Mouse (Mus musculus) MN1 (cell line): ENCODE measurements around the gene Gpsm2.
A peak's percentile ranks its signal among the peaks of the same experiment; 100 is the strongest.
"Not testable (repeated sequence)": the region's sequence is repeated elsewhere in the genome, so short reads cannot be mapped to it uniquely, and the experiment has no call there.

Experiments used
- DNase-seq: peaks from one replicate; pipeline ENCODE4 v3.0.0-alpha.2; 2016; ENCODE audit warnings: low spot score

Gene Gpsm2

DNA sequence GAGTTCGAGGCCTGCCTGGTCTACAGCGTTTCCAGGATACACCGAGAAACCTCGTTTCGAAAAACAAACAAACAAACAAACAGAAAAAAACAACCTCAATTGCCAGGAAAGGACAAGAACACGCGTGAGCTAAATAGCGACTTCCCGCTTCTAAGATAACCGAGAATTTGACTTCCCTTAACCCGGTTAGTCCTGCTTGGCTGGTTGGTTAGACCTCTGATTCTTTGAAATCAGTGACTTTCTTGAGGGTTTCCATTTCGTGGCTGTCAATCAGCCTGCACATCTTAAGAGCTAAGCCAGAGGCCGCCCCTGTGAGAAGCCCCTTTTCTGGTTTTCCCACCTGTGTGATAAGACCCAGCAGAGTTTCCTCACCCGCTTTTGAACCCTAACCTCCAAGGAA lies 67.5 kb downstream of the Gpsm2 start:
- DNase-seq, result peak; percentile 14

DNA sequence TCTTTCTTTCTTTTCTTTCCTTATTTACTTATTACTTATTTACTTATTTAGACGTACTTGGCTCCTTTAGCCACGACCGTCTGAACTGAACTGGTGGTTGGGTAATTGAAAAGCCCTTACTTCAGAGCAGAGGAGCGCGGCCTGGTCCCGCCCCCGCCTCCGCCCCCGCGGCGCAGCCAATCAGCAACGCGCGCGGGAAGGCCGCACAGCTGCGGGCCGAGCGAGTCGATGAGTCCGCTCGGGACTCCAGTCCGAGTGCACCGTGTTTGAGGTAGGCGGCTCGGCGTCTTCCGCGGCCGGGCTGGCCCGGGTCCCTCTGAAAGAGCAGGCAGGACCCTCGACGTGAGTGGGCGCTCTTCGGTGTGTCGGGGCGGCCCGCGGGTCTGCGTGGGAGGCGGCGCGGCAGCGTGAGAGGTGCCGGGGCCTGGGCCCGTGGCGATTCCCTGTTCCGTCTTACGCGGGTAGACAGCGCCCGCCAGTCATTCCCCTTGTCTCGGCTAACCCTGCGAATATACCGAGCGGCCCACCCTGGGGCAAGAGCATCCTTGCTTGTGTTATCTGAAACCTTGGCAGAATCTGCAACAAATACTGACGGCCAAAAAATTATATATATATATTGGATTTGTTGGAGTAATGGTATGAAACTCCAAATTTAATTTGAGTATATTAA lies 68.3 kb downstream of the Gpsm2 start, which contains the start of gene Clcc1:
TSS of gene Clcc1 (plus strand) at position 204 of the 670 bp plus-strand sequence.
- DNase-seq, result peak; percentile 93

DNA sequence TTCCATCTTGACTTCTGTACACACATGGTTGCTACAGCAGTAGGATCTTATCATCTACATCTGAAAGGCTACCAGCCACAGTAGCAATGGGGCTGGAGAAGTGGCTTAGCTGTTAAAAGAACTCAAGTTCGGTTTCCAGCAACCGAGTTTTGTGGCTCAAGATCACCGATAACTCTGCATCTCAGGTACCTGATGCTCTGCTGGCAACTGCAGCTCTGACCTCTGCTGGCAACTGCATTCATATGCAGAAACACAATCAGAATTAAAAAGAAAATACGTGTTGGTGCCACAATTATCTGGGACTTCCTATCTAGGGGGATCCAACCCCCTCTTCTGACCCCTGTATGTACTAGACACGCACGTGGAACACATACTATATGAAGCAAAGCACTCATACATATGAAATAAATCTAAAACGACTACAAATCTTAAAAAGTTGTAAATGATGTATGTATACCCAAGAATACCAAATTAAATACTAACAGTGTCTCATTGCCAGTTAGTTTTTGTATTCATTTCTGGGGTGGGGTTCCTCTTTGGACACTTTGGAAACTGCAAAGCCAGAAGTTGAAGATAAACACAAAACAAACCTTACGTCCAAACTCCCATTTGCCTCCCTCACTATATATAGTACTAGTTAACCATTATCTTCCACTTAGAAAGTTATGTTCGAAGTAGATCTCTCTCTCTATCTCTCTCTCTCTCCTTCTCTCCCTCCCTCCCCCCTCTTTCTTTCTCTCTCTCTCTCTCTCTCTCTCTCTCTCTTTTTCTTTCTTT lies 69.1 kb downstream of the Gpsm2 start:
- DNase-seq, result peak; percentile 13

DNA sequence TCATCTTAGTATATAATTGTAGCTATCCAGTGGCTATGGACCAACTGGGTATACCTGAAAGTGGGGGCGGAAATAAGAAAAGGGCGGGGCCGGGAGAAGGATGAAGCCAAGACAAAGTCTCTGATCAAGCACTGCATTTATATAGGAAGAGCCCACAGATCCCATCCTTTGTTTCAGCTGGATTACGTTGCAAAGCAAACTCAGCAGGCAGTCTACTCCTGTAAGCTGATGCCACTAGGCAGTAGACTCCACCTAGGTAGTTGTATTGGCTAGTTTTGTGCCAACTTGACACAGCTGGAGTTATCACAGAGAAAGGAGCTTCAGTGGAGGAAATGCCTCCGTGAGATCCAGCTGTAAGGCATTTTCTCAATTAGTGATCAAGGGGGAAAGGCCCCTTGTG lies 74.4 kb downstream of the Gpsm2 start:
- not testable (repeated sequence) for DNase-seq

DNA sequence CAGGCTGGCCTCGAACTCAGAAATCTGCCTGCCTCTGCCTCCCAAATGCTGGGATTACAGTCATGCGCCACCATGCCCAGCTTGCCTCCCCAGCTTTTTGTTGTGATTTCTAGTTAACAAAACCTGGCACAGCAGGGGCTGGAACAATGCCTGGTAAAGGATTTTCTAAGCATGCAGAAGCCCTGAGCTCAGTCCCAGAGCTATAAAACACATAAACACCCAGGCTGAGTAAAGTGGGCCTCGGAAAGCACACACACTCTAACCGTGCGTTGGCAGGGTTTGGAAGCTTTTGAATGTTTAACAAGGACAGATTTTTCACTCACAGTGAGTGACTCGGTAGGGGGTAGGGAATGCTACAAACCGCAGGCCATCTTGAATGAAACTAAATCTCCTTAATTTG lies 76.1 kb downstream of the Gpsm2 start:
- DNase-seq, result no peak

DNA sequence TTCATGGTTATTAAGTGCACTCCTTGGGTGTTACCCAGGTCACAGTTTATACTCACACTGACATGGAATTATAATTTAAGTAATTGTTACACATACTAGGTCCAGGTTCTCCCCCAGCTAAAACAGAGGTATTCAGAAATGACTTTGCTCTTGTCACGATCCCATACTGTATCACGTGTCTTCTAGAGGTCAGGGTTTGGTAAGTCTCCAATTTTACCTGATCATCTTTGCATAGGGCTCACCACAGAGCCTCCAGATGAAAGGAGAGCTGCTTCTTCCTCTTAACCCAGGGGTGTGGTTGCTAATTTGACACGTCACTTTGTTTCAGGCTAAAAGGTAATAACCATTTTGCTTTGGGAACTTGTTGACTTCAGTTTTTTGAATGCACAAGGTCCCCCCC lies 77.3 kb downstream of the Gpsm2 start:
- no peak for DNase-seq

DNA sequence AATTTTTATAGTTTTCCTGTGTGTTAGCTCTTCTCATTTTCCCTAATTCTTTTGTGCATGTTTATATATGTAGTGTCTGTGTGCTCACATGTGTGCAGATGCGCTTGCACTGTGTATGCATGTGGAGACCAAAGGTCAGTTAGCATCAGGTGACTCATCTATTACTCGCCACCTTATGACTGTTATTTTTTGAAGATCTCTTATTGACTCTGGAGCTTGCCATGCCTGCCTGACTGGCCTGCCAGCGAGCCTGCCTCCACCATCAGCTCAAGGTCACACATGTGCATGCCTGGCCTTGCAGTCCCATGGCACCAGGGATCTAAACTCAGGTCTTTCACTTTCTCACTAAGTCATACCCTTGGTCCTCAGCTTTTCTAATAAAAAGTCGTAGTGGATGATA lies 81.1 kb downstream of the Gpsm2 start:
- no peak for DNase-seq

DNA sequence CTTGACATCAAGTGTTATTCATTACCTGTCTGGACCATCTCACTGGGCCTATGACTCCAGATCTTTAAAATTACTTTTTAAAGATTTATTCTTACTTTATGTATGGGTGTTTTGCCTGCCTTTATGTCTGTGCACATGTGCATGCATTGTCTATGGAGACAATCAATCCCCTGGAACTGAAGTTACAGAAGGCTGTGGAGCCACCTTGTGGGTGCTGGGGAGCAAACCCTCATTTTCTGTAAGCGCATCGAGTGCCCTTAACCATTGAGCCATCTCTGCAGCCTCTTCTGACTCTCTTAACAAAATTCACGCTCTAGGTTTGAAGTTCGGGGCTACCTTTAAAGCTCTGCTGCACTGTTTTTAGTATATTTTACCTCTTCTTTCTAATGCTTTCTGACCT lies 82.7 kb downstream of the Gpsm2 start:
- peak; percentile 23 for DNase-seq

DNA sequence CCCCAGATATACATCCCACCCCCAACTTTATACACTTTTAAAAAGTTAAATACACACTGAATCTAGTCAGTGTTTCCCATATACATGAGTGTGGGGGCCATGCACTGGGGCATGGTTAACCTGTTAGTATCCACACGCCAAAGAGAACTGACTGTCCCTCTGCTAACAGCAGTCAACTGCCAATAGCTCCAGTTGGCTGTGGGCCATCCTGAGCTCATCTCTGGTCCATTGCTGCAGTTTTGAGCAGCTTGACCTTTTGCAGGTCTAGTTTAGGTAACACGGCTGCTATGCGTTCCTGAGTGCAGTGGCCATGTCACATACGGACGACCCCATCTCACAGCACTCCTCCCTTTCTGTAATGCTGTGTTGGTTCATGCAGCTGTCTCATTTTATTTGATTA lies 87.3 kb downstream of the Gpsm2 start:
- no peak for DNase-seq
